Mouse (Mus musculus) erythroblast, embryonic 14.5 days (primary cell): ENCODE measurements around the gene Fcrla.

Experiments used
- GATA1 ChIP-seq: IDR thresholded peaks from 2 replicates; pipeline ENCODE4 v1.6.1; 2012; ENCODE audit warnings: low read length, inconsistent platforms, mixed read lengths
- TAL1 ChIP-seq: IDR thresholded peaks from 3 replicates; pipeline ENCODE4 v1.6.1; 2012; ENCODE audit warnings: low read length, inconsistent platforms, mixed read lengths

GRCm38 (mm10) chr1:170924485-170924884 lies 2.9 kb downstream of the Fcrla start:
- TF ChIP-seq GATA1 (no peak), TAL1 (no peak)
